Mouse (Mus musculus) right cerebral cortex, postnatal 36 days (tissue): Measurements from ENCODE around the gene Mei1.

Experiments used
- DNase-seq, 2 experiments: peaks; one replicate each; pipeline ENCODE4 v3.0.0; 2022; ENCODE audit warnings: low spot score in 2 of 2, mixed read lengths in 1 of 2

Gene Mei1

DNA sequence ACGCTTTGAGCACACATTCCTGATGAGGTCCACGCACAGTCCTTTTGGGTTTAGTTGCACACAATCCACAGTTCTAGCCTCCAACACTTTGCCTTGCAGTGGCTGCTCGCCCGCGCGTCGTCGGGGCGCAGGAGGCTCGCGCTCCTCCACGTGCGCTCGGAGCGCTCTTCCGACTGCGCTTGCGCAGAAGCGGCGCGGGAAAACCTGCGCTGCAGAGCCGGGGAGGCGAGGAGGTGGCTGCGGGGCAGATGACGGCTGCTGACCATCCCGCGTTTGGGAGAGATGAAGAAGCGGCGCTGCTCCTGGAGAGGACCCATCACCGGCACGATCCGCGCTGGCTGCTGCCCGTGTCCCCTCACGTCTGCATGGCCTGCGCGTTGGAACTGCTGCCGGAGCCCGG, at the start of gene Mei1:
Mei1 (plus strand) TSS at position 99 of the 400 bp plus-strand sequence.
- DNase-seq = no peak

DNA sequence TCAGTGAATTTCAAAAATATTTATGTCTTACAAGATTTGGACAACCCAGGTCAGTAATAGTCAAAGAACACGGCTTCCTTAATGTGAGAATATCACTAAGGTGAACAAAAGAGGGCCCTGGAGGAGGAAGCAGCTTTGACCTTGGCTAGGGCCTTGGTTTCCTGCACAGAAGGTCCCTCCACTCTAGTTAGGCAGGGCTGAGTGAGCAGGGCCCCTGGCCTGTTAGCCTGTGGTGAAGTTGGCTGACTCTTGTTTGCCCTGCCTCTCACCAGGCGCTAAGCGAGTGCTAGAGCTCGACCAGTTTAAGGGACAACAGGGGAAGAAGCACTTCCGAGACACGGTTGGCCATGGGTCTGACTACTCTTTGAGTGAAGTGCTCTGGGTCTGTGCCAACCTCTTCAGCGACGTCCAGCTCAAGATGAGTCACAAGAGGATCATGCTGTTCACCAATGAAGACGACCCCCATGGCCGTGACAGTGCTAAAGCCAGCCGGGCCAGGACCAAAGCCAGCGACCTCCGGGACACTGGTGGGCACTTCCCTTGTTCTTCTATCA, 47.2 kb upstream of the Mei1 start:
- DNase-seq = no peak

DNA sequence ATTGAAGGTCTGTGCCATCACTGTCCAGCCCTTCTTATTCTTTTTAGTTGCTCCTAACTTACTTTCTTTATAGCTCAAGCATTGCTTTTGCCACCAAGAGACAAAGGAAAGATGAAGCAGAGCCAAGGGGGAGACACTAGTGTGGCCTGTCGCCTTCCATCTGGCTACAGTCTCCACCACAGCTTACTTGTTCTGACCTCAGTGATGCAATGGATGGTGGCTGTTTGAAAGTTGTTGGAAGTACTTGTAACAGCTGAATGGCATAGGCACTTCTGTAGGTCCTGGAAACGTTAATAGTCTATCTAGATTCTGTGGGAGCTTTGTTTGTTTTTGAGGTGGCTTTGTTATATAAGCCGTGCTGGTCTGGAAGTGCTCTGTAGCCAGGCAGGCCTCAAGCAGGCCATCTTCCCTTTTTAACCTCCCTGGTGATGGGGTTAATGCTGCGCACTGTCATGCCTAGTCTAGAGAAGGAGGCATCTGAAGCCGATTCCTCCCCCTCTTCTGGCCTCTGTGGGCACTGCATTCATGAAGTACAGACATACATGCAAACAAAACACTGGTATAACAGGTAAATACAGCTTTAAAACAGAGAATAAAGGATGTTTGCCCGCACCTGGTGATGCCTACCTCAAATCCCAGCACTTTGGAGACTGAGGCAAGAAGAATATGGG, 45.7 kb upstream of the Mei1 start:
- no peak for DNase-seq

DNA sequence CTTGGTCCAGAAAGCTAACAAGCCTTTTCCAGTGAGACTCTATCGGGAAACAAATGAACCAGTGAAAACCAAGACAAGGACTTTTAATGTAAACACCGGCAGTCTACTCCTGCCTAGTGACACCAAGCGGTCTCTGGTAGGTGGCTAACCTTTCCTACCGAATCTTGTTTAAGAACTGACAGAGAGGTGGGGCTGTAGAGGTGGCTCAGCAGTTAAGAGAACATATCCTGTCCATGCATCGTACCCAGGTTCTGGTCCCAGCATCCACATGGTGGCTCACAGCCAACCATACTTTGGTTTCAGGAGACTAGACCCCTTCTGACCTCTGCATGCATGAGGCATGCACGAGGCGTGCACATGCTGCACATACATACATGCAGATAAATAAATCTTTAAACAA, 42.5 kb upstream of the Mei1 start:
- no peak for DNase-seq

DNA sequence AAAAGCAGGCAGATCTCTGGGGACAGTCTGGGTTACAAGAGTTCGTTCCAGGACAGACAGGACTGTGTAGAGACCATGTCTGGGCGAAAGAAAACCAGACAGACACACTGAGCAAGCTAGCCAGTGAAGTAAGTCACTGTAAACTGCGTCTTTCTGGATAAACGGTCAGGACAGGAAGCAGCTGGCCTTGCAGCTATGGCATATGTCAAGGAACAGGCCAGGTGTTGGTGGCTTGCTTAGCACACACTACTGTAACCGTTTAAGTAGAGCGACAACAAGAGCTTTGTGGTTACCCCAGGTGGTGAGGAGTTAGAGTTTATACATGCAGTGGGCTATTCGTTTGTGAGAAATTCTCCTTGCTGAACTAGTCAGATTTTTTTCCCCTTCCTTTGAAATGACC, 42.1 kb upstream of the Mei1 start:
- no peak for DNase-seq

DNA sequence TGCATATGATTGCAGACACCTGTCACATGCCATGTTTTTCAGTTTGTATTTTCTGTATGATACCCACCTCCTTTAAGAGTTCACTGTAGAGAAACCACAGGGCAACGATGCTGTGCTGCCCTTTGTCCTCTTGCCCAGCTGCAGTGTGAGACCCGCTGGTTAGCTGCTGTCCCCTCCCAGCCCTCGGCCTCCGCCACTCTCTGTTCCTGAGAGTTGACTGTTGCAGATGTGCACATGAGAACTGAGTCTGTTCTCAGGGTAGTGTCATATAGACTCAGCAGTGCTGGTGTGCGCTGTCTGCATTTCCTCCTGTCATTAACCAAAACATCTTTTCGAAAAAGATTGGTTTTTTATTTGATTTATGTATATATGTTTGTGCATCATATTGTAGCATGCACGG, 37.4 kb upstream of the Mei1 start:
- no peak for DNase-seq

DNA sequence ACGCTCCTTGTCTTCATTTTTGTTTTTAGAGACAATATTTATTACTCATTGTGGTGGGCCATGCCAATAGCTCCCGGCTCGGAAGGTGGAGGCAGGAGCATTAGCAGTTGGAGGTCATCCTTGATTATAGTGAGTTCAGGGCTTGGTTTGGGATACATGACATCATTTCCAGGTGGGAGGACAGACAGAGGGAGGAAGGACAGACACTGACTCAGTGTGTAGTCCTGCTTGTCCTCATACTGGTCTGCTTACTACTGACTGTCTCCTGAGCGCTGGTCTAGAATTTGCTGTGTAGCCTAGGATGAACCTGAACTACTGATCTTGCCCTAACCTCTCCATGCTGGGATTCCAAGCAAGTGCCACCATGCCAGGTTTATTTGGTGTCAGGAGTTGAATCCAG, 36.0 kb upstream of the Mei1 start, which contains the start of gene Desi1:
Desi1 (minus strand) TSS at position 101 of the 400 bp plus-strand sequence.
- DNase-seq = no peak

DNA sequence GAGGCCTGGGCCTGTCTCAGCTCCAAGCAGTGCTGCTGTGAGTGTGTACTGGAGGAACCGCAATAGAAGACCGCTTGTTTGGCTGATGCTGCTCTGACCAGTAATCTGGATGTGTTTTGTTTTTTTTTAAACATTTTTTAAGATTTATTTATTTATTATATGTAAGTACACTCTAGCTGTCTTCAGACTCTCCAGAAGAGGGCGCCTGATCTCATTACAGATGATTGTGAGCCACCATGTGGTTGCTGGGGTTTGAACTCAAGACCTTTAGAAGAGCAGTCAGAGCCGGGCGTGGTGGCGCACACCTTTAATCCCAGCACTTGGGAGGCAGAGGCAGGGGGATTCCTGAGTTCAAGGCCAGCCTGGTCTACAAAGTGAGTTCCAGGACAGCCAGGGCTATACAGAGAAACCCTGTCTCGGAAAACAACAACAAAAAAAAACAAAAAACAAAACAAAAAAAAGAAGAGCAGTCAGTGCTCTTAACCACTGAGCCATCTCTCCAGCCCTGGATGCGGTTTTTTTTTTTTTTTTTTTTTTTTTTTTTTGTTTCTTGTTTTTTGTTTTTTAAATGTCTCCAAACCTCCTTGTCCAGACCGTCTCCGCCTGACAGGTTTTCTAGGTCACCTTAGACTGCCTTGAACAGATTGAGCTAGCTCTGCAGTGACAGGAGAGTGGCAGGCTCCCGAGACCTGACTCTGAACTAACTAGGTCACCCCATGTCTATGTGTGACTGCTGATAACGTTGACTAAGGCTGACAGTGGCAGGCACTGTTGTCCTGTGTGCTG, 33.7 kb upstream of the Mei1 start:
- DNase-seq = no peak

DNA sequence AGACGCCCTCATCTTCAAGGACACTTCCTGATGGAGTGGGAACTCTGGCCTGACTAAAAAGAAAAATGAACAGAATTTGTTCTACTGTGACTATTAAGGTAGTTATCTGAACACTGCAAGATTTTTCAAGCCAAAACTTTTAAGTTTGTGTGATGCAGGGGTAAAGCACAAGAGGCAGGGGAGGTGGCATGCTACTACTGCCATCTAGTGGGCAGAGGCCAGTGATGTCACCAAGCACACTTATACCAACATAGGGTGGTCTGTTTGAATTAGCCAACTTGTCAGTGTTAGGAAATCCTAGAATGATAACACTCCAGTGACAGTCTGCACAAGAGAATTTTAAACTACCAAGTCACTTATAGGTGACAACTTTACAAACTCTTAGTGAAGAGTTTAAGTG, 29.1 kb upstream of the Mei1 start:
- DNase-seq = no peak

DNA sequence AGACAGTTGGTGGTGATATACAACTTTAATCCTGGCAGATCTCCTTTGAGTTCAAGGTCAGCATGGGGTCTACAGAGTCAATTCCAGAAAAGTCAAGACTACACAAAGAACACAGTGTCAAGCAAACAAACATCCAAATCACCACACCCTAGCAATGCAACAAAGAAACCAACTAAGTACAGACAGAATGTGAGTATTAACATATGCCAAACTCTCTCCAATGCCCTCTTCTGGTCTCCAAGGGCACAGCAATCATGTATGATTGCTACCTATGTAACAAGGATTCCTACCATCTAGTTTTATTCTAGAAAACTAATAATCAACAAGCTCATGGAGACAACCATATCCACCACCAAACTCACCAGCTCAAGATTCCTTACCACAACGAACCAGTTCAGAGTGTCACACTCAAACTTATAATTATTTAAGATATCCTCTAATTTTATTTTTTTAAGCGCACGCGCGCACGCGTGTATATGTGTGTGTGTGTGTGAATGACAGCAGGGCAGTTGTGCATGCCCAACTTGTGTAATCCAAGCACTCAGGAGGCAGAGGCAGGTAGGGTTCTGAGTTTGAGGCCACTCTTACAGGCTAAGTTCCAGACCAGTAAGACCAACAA, 25.5 kb upstream of the Mei1 start:
- DNase-seq = no peak

DNA sequence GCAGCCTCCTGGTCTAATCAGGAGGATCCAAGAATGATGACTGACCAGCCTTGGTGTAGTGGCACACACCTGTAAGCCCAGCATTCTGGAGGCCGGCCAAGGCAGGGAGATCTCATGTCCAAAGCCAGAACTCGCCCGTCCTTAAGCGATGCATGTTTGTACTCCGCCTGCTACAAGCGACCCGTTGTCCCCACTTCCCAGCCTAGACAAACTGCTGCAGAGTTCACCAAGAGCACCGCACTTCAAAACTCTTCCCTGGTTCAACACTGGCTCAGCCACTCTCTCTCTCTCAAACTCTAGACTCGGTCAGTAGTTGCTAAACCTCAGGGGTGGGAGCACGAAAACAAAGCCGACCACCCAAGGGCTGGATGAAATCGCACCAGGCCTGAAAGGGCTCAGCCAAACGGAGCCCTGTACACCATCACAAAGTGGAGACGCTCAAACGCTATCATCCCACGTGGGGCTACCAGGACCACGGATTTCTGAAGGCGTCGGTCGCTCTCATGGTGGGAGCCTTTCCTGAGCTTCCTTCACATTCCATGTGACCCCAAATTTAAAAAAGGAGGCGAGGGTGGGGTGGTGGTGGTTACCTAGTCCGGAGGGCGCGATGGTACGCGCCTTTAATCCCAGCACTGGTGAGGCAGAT, 23.4 kb upstream of the Mei1 start:
- DNase-seq = no peak

DNA sequence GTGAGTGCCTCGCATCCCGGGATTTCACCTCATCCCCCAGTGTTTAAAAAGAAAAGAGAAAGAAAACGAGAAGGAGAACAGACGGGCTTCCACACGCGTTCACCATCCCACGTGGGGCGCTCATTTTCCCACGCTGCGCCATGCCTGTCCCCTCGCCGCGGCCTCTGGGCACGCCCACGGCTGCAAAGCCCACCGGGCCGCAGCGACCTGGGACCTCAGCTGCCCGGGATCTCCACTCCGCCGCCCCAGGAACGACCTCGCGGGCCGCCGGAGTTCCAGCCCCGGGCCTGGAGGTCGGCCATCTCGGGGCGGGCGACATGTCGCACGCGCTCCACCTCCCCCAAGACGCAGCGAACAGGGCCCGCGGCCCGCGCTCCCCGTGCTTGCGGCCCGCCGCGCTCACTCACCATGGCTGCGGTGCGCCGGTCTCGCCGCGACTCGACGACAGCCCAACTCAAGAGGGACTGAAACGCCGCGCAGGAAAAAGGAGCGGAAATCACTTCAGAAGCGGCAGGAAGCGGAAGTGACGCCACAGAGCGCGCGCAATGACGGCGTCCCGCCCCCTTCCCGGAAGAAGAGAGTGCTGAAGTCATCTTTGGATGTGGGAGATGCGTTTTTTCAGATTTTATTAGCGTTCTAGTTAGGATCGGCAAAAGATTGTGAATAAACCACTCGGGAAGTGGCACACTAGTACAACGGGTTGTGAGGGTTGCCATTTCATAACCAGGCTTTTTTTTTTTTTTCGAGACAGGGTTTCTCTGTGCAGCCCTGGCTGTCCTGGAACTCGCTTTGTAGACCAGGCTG, 22.5 kb upstream of the Mei1 start, which contains the start of gene Snu13:
Snu13 (minus strand) TSS at position 519 of the 804 bp plus-strand sequence.
- DNase-seq = peak; percentile 87 to 88

DNA sequence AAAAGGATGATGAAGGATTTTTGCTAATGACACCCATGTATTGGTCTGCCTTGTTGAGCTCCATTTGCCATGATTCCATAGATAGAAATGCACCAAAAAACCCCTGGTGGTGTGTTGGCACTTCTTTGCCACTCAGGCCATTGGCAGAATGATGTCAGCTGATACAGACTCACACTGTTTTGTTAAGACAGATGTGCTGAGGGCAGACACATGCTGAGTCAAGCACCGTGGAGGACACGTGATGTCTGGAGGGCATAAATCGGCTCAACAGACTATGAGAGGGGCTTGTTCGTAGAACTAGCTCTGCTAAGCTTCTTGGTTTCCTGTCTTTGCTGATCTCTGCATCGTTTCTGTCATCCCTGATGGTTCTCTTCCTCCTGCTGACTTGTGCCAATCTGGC, 17.3 kb upstream of the Mei1 start:
- DNase-seq = no peak

DNA sequence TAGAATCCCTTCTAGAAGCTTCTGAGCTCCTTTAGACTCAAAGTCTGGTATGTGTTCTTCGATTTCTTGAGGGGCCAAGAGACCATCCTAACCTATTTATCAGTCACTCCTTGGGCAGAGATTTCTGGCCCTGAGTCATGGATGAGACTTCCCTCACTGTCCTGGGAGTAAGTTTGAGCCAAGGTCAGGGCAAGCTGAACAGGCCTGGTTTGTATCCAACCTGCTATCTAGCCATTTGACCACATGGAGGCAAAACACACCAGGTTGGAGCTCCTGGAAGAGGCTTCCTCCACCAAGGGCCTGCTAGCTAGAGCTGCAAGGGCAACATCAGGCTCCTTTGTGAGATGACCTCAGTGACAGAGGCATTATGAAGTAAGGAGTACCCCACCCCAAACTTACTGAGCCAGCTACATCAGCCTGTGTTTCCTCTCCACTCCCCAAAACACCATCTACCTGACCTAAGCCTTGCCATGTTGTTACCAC, 11.0 kb upstream of the Mei1 start, which contains the start of gene 4930407I10Rik:
4930407I10Rik (plus strand) TSS at position 433 of the 483 bp plus-strand sequence.
- DNase-seq = no peak

DNA sequence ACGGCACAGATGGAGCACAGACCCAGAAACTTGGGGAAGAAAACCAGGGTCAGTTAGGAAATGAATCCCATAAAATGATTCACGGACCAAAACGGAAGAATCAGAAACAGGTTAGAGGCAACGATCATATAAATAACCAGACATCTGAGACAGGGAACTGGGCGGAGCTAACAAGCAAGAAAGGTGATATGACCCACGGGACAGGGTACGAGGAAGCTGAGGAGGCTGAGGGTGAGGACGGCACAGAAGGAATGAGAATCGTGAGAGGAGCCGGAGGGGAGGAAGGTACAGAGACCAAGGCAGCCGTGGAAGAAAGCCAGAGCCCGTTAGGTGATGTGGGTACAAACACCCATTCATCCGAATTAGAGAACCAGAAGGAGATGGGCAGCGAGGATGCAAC, 5.9 kb upstream of the Mei1 start:
- no peak for DNase-seq

DNA sequence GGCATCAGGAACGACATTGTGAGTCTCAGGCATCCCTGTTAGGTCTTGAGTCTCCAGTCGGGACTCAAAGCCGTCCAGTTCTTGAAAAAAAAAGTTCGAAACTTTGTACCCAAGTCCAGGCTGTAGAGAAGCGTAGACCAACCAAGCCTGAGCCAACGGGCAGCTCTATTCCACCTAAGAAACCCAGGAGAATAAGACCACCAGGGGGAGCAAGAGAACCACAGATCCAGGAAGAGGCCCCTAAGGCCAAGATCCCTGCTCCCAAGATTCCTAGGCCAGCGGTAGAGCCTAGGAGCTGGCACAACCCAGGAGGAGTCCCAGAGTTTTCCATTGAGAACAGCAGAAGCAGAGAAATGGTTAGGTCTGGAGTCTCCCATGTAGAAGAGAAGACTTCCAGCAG, 4.3 kb upstream of the Mei1 start:
- DNase-seq = peak in 1 of 2 experiments; percentile 44

DNA sequence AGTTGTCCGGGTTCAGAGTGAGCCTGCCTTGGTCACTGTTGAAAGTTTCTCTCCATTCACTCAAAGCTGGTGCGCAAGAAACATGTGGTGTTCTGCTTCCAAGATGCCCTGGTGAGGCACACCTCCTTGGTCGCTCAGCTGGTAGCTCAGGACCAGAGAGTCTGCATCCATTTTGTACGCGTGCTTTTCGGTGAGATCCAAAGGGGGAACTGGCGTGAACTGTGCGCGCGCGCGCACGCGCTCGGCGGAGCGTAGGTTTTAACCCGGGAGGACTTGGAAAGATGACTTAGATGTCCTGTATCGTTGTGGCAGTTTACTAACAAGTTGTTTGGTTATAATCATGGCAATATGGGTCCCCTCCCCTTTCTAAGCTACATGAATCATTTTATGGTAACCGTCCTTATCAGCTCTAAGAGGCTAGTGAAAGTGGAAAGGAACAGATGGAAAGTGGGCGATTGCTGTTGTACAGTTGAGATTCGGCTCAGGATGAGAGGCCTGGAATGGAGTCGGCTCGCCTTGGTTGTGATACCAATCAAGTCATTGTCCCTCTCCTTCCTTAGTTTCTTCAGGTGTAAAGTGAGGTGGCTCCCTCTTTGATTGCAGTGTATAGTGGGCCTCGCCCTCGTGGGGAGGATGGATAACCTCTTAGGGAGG, 2.1 kb downstream of the Mei1 start:
- DNase-seq = peak in 1 of 2 experiments; percentile 44

DNA sequence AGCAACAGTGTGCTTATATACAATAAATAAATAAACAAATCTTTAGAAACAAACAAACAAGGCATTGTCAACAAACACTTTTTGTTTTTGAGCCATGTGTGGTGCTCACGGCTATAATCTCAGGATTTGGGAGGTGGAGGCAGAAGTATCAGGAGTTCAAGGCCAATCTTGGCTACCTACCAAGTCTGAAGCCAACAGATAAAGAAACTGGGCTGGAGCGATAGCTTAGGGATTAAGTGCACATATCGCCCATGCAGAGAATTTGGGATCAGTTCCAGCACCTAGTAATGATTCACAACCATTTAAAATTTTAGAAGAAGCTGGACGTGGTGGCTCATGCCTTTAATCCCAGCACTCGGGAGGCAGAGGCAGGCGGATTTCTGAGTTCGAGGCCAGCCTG, 3.7 kb downstream of the Mei1 start:
- no peak for DNase-seq

DNA sequence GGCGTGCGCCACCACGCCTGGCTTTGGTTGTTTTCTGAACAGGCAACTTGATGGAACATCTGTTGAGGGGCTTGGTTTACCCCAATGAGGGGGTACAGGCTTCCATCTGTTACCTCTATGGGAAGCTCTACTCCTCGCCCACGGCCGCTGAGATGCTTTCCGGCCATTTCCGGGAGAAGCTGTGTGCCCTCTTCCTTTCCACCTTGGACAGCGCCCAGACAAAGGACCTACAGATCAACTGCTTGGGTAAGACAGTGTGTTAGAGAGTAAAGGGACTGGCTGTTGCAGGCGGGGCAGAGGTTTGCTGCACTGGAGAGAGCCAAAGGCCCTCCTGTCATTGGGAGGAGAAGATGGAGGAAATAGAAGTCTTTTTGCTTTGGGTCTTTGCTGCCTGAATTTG, 10.1 kb downstream of the Mei1 start:
- no peak for DNase-seq

DNA sequence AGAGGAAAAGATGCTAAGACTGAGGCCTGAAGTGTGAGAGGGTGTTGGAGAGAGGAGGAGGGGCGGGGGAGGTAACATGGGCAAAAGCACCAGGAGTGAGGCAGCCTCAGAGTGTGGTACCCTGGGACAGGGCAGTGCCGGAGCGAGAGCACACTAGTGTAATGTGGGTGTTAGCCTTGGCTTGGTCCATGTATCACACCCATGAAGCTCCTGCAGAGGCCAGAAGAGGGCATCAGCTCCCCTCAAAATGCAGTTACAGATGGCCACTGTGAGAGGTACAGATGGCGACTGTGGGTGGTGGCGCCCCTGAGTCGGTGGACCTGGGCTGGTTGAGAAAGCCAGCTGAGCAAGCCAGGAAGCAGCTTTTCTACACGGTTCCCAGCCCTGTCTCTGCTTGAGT, 11.4 kb downstream of the Mei1 start:
- DNase-seq = peak; percentile 66 to 72
